Mouse (Mus musculus): ENCODE results near the gene Syt5. TPM values are rescaled to one million over a fixed set of nuclear protein-coding genes. Genes with fewer than 3 reads are reported as not detected.
"Not testable (repeated sequence)": the region's sequence is repeated elsewhere in the genome, so short reads cannot be mapped to it uniquely, and the experiment has no call there.

Gene Syt5
- polyA plus RNA-seq, 1 experiment from 2014 or later: 5.8 TPM

GRCm38 (mm10) chr7:4546050-4546449, 1.3 kb downstream of the Syt5 start:
- no peaks in the 10 kb centered on the region for H3K9me3 ChIP-seq (ENCODE audit: control insufficient read depth, low read length)
- ATAC-seq (ENCODE audit: low read depth) (no peak; the same call in 1 of the 2 replicates), DNase-seq (ENCODE audit: low spot score) (no peak)
- H3K4me1 ChIP-seq (ENCODE audit: control insufficient read depth, insufficient read depth, low read length): peaks cover 12% of the 10 kb centered on the region; the same call in 1 of the 2 replicates
- peak overlapping the region; percentile 31 for H3K4me3 ChIP-seq (ENCODE audit: low read depth, low read length)
- no peaks in the 10 kb centered on the region for H3K27me3 ChIP-seq (replicated peaks; ENCODE audit: control insufficient read depth, insufficient read depth, low read length)
- H3K4me2 ChIP-seq (ENCODE audit: low read depth, low read length): peak overlapping the region; percentile 60
- WGBS: 68% methylated on average over 15 of the region's 15 CpGs
- no peak overlapping the region for H3K9ac ChIP-seq (ENCODE audit: low read depth, low read length)
- no peak overlapping the region for H3K27ac ChIP-seq (replicated peaks; ENCODE audit: low read depth, low read length)
- H3K36me3 ChIP-seq (ENCODE audit: control insufficient read depth, insufficient read depth, low read length): no peaks in the 10 kb centered on the region

- WGBS: 32% methylated on average over 17 of the region's 17 CpGs
- H3K9ac ChIP-seq (ENCODE audit: low read depth, low read length): no peak overlapping the region
- no peak overlapping the region for H3K4me3 ChIP-seq (ENCODE audit: low read depth, low read length)
- DNase-seq (ENCODE audit: low spot score): no peak
- no peak overlapping the region for H3K27ac ChIP-seq (replicated peaks; ENCODE audit: low read depth, low read length)
- H3K36me3 ChIP-seq (ENCODE audit: control insufficient read depth, insufficient read depth, low read length): no peaks in the 10 kb centered on the region
- H3K9me3 ChIP-seq (ENCODE audit: control insufficient read depth, low read length): no peaks in the 10 kb centered on the region
- H3K4me1 ChIP-seq (ENCODE audit: control insufficient read depth, insufficient read depth, low read length): peaks cover 7% of the 10 kb centered on the region; the same call in 1 of the 2 replicates
- ATAC-seq (ENCODE audit: low read depth): no peak
- H3K4me2 ChIP-seq (ENCODE audit: low read depth, low read length): no peak overlapping the region
- no peaks in the 10 kb centered on the region for H3K27me3 ChIP-seq (replicated peaks; ENCODE audit: control insufficient read depth, insufficient read depth, low read length)
Measured at GRCm38 (mm10) chr7:4542013-4542412, 5.3 kb downstream of the Syt5 start.

DNA sequence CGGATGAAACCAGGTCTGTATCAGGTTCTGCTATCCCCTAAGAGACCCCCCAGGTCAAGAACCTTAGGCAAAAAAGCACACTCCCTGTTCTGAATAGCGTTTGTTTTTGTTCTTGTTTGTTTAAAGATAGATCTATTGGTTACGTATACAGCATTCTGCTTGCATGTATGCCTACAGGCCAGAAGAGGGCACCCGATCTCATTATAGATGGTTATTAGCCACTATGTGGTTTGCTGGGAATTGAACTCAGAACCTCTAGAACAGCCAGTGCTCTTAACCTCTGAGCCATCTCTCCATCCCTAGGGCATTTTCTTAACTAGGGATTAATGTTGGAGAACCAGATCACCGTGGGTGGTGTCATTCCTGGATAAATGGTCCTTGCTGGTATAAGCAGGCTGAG, 6.0 kb downstream of the Syt5 start:
- Histone ChIP-seq H3K36me3 (ENCODE audit: control insufficient read depth, insufficient read depth, low read length) (no peaks in the 10 kb centered on the region), H3K4me2 (ENCODE audit: low read depth, low read length) (no peak overlapping the region), H3K27ac (replicated peaks; ENCODE audit: low read depth, low read length) (no peak overlapping the region), H3K9ac (ENCODE audit: low read depth, low read length) (no peak overlapping the region), H3K9me3 (ENCODE audit: control insufficient read depth, low read length) (no peaks in the 10 kb centered on the region), H3K27me3 (replicated peaks; ENCODE audit: control insufficient read depth, insufficient read depth, low read length) (no peaks in the 10 kb centered on the region), H3K4me1 (ENCODE audit: control insufficient read depth, insufficient read depth, low read length) (peaks cover under 1% of the 10 kb centered on the region; the same call in 1 of the 2 replicates), H3K4me3 (ENCODE audit: low read depth, low read length) (no peak overlapping the region)
- no peak for ATAC-seq (ENCODE audit: low read depth)
- DNase-seq (ENCODE audit: low spot score): no peak
- 68% methylated on average over 5 of the region's 5 CpGs for WGBS

DNA sequence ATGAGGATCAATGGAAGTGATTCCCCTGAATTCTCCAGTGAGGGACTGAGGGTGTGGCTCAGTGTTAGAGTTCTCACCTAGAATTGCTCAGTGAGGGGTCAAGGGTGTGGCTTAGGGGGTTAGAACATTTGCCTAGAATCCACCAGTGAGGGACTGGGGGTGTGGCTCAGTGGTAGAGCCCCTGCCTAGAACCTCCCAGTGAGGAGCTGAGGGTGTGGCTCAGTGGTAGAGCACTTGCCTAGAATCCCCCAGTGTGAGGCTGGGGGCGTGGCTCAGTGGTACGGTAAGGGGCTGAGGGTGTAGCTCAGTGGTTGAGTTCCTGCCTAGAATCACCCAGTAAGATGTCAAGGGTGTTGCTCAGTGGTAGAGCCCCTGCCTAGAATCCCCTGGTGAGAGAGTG, 8.3 kb downstream of the Syt5 start:
- no peak overlapping the region for H3K4me2 ChIP-seq (ENCODE audit: low read depth, low read length)
- no peaks in the 10 kb centered on the region for H3K36me3 ChIP-seq (ENCODE audit: control insufficient read depth, insufficient read depth, low read length)
- H3K27ac ChIP-seq (replicated peaks; ENCODE audit: low read depth, low read length): no peak overlapping the region
- no peak overlapping the region for H3K4me3 ChIP-seq (ENCODE audit: low read depth, low read length)
- DNase-seq (ENCODE audit: low spot score) (no peak), ATAC-seq (ENCODE audit: low read depth) (no peak)
- no peak overlapping the region for H3K9ac ChIP-seq (ENCODE audit: low read depth, low read length)
- 73% methylated on average over 2 of the region's 2 CpGs for WGBS
- no peaks in the 10 kb centered on the region for H3K27me3 ChIP-seq (replicated peaks; ENCODE audit: control insufficient read depth, insufficient read depth, low read length)
- no peaks in the 10 kb centered on the region for H3K9me3 ChIP-seq (ENCODE audit: control insufficient read depth, low read length)
- no peaks in the 10 kb centered on the region for H3K4me1 ChIP-seq (ENCODE audit: control insufficient read depth, insufficient read depth, low read length)

GRCm38 (mm10) chr7:4537181-4537580, 10.2 kb downstream of the Syt5 start:
- no peak for ATAC-seq (ENCODE audit: low read depth)
- Histone ChIP-seq H3K36me3 (ENCODE audit: control insufficient read depth, insufficient read depth, low read length) (no peaks in the 10 kb centered on the region), H3K4me3 (ENCODE audit: low read depth, low read length) (no peak overlapping the region), H3K27ac (replicated peaks; ENCODE audit: low read depth, low read length) (no peak overlapping the region), H3K9me3 (ENCODE audit: control insufficient read depth, low read length) (no peaks in the 10 kb centered on the region), H3K27me3 (replicated peaks; ENCODE audit: control insufficient read depth, insufficient read depth, low read length) (no peaks in the 10 kb centered on the region), H3K9ac (ENCODE audit: low read depth, low read length) (no peak overlapping the region), H3K4me1 (ENCODE audit: control insufficient read depth, insufficient read depth, low read length) (no peaks in the 10 kb centered on the region), H3K4me2 (ENCODE audit: low read depth, low read length) (no peak overlapping the region)
- no peak for DNase-seq (ENCODE audit: low spot score)
- WGBS: 44% methylated on average over 4 of the region's 4 CpGs

GRCm38 (mm10) chr7:4536369-4536768, 11.0 kb downstream of the Syt5 start:
- no peaks in the 10 kb centered on the region for H3K36me3 ChIP-seq (ENCODE audit: control insufficient read depth, insufficient read depth, low read length)
- WGBS: 86% methylated on average over 4 of the region's 4 CpGs
- no peak overlapping the region for H3K4me2 ChIP-seq (ENCODE audit: low read depth, low read length)
- H3K4me3 ChIP-seq (ENCODE audit: low read depth, low read length): no peak overlapping the region
- no peak for ATAC-seq (ENCODE audit: low read depth)
- no peak for DNase-seq (ENCODE audit: low spot score)
- H3K9me3 ChIP-seq (ENCODE audit: control insufficient read depth, low read length): no peaks in the 10 kb centered on the region
- no peak overlapping the region for H3K27ac ChIP-seq (replicated peaks; ENCODE audit: low read depth, low read length)
- no peaks in the 10 kb centered on the region for H3K27me3 ChIP-seq (replicated peaks; ENCODE audit: control insufficient read depth, insufficient read depth, low read length)
- no peak overlapping the region for H3K9ac ChIP-seq (ENCODE audit: low read depth, low read length)
- H3K4me1 ChIP-seq (ENCODE audit: control insufficient read depth, insufficient read depth, low read length): no peaks in the 10 kb centered on the region

GRCm38 (mm10) chr7:4532005-4532729, 15.2 kb downstream of the Syt5 start, which contains the start of gene Dnaaf3:
TSS of gene Dnaaf3 (minus strand) at chr7:4532453.
- H3K4me3 ChIP-seq (ENCODE audit: low read depth, low read length): peak within 1 kb of the TSS; percentile 19
- peaks cover under 1% of the 10 kb centered on the region; the same call in 1 of the 2 replicates for H3K4me1 ChIP-seq (ENCODE audit: control insufficient read depth, insufficient read depth, low read length)
- DNase-seq (ENCODE audit: low spot score): peak; percentile 94
- peak within 1 kb of the TSS; percentile 50 for H3K4me2 ChIP-seq (ENCODE audit: low read depth, low read length)
- ATAC-seq (ENCODE audit: low read depth): peak; percentile 91
- no peaks in the 10 kb centered on the region for H3K9me3 ChIP-seq (ENCODE audit: control insufficient read depth, low read length)
- no peaks in the 10 kb centered on the region for H3K36me3 ChIP-seq (ENCODE audit: control insufficient read depth, insufficient read depth, low read length)
- no peak within 1 kb of the TSS for H3K9ac ChIP-seq (ENCODE audit: low read depth, low read length)
- H3K27ac ChIP-seq (replicated peaks; ENCODE audit: low read depth, low read length): no peak within 1 kb of the TSS
- WGBS: 7% methylated on average over 28 of the region's 28 CpGs
- no peaks in the 10 kb centered on the region for H3K27me3 ChIP-seq (replicated peaks; ENCODE audit: control insufficient read depth, insufficient read depth, low read length)

GRCm38 (mm10) chr7:4530166-4530565, 17.2 kb downstream of the Syt5 start:
- H3K4me3 ChIP-seq (ENCODE audit: low read depth, low read length); H3K27ac ChIP-seq (replicated peaks; ENCODE audit: low read depth, low read length); H3K27me3 ChIP-seq (replicated peaks; ENCODE audit: control insufficient read depth, insufficient read depth, low read length); H3K36me3 ChIP-seq (ENCODE audit: control insufficient read depth, insufficient read depth, low read length); ATAC-seq (ENCODE audit: low read depth); H3K4me1 ChIP-seq (ENCODE audit: control insufficient read depth, insufficient read depth, low read length); H3K9ac ChIP-seq (ENCODE audit: low read depth, low read length); H3K9me3 ChIP-seq (ENCODE audit: control insufficient read depth, low read length); DNase-seq (ENCODE audit: low spot score); H3K4me2 ChIP-seq (ENCODE audit: low read depth, low read length): not testable (repeated sequence)
- 32% methylated on average over 8 of the region's 8 CpGs for WGBS

DNA sequence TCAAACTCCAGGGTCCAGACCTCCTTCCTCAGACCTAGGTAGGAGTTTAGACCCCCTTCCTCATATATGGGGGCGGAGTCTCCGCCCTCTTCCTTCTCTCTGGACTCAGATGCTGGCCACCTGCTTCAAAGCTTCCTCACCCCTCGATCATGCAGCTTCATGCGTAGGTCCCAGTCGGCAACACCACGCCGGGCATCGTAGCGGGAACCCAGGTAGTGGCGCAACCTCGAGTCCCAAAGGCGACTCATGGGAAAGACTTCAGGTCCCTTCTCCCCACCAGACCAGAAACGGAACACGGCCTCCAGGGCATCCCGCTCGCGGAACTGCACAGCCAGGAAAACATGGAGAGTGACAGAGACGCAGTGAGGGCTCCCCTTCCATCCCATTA, 20.0 kb downstream of the Syt5 start:
- no peak for ATAC-seq (ENCODE audit: low read depth)
- H3K4me3 ChIP-seq (ENCODE audit: low read depth, low read length): peak overlapping the region; percentile 40; the same call in 1 of the 2 replicates

More for the DNA sequence above, 20.0 kb downstream of the Syt5 start:
- Histone ChIP-seq H3K9me3 (ENCODE audit: control insufficient read depth, low read length) (no peaks in the 10 kb centered on the region), H3K27ac (replicated peaks; ENCODE audit: low read depth, low read length) (no peak overlapping the region), H3K4me2 (ENCODE audit: low read depth, low read length) (peak overlapping the region; percentile 72), H3K9ac (ENCODE audit: low read depth, low read length) (0 out of 2 replicates have a peak overlapping the region, but pooled peaks have one; percentile 22), H3K27me3 (replicated peaks; ENCODE audit: control insufficient read depth, insufficient read depth, low read length) (no peaks in the 10 kb centered on the region), H3K4me1 (ENCODE audit: control insufficient read depth, insufficient read depth, low read length) (peaks cover 5% of the 10 kb centered on the region; the same call in 1 of the 2 replicates), H3K36me3 (ENCODE audit: control insufficient read depth, insufficient read depth, low read length) (no peaks in the 10 kb centered on the region)
- 47% methylated on average over 18 of the region's 18 CpGs for WGBS
- DNase-seq (ENCODE audit: low spot score): no peak
